Mouse (Mus musculus) frontal cortex, adult 2 months (tissue): ENCODE data around the gene Usp30. TPM values are rescaled to one million over a fixed set of nuclear protein-coding genes. Genes with fewer than 3 reads are reported as not detected.

Experiments
- DNase-seq, 2 experiments: peaks; one replicate each; pipeline ENCODE4 v3.0.0; 2022; ENCODE audit warnings: low spot score in 1 of 2; ENCODE audit errors: extremely low spot score in 1 of 2
- polyA plus RNA-seq: library from polyadenylated mRNA; depleted of rRNA; stranded (reverse); fragments of >200 nt; gene quantifications from 2 replicates; pipeline ENCODE4 v1.2.3, GENCODE M21; 2012

Gene Usp30
- polyA plus RNA-seq, 1 experiment, result 34.5 TPM

- no peak for DNase-seq
These were observed 60.7 kb downstream of the Usp30 start for GRCm38 (mm10) chr5:114126008-114126407.

GRCm38 (mm10) chr5:114126499-114127244, 61.4 kb downstream of the Usp30 start:
- no peak for DNase-seq

- DNase-seq, result peak in 1 of 2 experiments; percentile 80
These were observed 62.4 kb downstream of the Usp30 start, which contains the start of gene Alkbh2 for GRCm38 (mm10) chr5:114127374-114128349. Alkbh2 (minus strand) TSS chr5:114128218.

DNA sequence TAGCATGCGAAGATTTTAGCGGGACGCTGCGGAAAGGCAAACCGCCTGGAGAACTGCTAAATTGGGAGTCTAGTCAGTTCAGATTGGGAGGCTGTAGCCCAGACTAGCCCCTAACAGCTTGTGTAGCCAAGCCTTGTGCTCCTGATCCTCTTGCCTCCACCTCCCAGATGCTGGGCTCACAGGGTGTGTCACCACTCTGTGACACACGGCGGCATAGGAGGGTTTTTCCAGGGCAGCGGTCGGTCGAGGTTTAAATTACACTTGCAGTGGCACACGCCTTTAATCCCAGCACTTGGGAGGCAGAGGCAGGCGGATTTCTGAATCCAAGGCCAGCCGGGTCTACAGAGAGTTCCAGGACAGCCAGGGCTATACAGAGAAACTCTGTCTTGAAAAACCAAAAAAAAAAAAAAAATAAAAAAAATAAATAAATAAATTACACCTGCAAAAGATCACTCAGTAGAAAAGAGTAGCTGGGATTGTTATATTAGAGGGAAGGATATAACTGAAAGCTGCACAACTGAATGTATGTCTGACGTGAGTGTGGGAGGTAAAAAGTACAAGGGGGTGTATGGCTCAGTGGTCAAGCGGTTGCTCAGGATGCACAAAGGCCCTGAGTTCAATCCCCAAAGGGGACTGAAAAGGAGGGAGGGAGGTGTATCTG, 64.4 kb downstream of the Usp30 start:
- no peak for DNase-seq

DNA sequence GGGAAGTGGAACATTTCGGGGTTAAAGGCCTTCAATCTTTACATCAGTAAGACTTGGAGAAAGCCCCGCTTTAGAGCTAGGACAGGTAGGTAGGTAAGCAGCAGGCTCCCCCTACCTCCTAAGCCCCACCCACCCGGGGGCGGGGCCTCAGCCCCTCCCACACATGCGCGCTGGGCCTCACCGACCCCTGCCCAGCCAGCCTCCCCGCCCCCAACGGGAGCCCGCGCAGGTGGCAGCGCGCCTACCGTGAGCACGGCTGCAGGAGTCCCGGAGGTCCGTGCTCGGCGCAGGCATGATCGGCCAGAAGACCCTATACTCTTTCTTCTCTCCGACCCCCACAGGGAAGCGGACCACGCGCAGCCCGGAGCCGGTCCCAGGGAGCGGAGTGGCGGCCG, 64.9 kb downstream of the Usp30 start, which contains the start of gene Ung:
TSS of gene Ung (plus strand) at position 176 of the 395 bp plus-strand sequence.
- DNase-seq, result no peak

GRCm38 (mm10) chr5:114130698-114131520, 65.6 kb downstream of the Usp30 start:
- peak; percentile 85 to 93 for DNase-seq

- DNase-seq, result peak in 1 of 2 experiments; percentile 49
These were observed 66.2 kb downstream of the Usp30 start for GRCm38 (mm10) chr5:114131521-114131840.

- DNase-seq, result no peak
These were observed 67.6 kb downstream of the Usp30 start for GRCm38 (mm10) chr5:114132841-114133240.

DNA sequence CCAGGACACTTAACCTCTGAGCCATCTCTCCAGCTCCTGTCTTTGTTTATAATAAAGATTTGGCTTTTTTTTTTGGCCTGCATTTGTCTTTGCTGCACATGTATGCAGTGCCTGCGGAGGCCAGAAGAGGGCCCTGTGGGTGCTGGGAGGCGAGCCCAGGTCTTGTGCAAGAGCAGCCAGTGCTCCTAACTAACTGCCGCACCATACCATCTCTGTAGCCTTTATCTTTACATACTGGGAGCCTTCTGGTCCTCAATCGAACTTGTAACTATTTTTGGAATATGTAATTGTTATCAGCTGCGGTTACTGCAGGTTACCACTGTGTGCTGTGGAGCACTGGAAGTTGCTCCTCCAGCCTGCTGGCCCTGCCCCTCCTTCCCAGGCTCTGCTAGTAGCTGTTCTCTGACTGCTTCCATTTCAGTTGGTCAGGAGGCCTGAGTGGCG, 68.9 kb downstream of the Usp30 start:
- peak in 1 of 2 experiments; percentile 44 for DNase-seq

GRCm38 (mm10) chr5:114135516-114135915, 70.3 kb downstream of the Usp30 start:
- no peak for DNase-seq

- DNase-seq, result no peak
These were observed 72.4 kb downstream of the Usp30 start for GRCm38 (mm10) chr5:114137481-114138276.

- no peak for DNase-seq
These were observed 73.3 kb downstream of the Usp30 start for GRCm38 (mm10) chr5:114138277-114139164.

DNA sequence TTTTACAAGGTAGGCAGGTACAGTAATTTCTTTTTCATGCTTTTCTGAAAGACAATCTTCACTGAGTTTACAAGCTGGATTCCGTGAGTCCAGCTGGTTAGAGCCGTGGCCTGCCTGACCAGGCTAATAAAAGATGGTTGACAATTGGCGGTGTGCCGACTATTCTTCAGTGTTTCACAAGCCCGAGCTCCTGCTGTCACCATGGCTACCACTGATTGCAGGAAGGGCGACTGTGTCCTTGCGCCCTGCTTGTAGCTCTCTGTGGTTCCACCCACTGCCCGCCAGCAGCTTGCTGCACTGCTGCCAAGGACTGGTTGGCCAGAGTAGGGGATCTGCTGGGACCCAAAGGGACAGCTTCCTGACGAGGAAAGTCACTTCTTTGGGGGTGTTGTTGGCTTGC, 73.9 kb downstream of the Usp30 start:
- DNase-seq, result peak; percentile 75 to 81

GRCm38 (mm10) chr5:114146028-114146888, 81.0 kb downstream of the Usp30 start, which contains the start of gene Acacb:
Acacb (plus strand) TSS chr5:114146535.
- DNase-seq, result no peak

DNA sequence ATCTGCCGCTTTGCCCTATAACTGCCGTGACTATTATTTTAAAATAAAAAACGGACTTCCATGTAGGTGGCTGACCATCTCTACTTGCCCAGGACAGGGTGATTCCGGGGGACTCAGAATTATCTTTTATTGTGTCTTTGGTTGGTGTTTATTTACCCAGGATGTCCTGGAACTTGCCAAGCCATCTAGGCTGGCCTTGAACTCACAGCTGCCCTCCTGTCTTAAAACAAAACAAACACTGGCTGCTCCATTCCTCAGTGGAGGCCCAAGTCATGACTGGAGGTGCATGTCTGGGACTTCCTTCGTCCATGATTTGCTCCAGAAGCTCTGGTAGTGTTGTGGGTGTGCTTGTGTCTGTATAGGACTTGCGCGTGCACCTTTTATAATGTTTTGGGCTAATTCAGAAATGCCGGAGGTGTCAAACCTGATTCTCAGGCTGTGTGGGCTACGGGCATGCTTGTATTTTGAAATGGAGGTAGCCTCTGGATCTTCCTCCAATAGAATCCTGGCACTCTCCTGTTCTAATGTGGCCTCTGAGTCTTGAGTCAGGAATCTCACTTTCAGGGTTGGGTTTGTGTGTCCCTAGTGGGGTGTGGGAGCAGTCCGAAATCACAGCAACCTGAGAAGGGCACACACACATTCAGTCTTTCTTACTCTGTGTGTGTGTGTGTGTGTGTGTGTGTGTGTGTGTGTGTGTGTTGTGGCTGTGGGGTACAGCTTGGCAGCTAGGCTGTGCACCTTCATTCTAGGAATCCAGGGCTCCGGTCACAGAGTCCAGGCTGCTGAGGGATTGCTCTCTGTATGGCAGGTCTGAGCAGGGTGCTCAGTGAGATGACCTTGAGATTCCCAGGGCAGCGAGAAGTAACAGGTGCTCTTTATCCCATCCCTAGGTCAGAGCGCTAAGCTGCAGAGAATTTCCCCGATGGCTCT, 82.0 kb downstream of the Usp30 start:
- no peak for DNase-seq
